Comparison of ENCODE assay signal across 7 mouse cellular contexts in genomic region chr5:143527486-143528307, GRCm38 (mm10). TPM values are rescaled to one million over a fixed set of nuclear protein-coding genes. Genes with fewer than 3 reads are reported as not detected.
DNase-seq lines count a peak whose midpoint lies in the region; ATAC-seq lines count a peak whose summit lies in the region.

Gene Rac1 (minus strand): TSS chr5:143528036.

- peak; percentile 69 for ATAC-seq in granulocyte monocyte progenitor cell, adult 5-6 weeks (replicated peaks; ENCODE audit: poor library complexity, severe bottlenecking)
- ATAC-seq in midbrain, embryonic 13.5 days, result peak; percentile 97

- peak; percentile 99 for DNase-seq in adrenal gland, postnatal 10 days
- peak; percentile 98 for DNase-seq in embryonic facial prominence, embryonic 10.5 days (ENCODE audit: low spot score)
- peak; percentile 94 for DNase-seq in kidney, adult 11 months
- peak; percentile 99 for DNase-seq in limb, embryonic 10.5 days (ENCODE audit: low spot score)
- DNase-seq in spleen, adult 12 weeks (ENCODE audit: low spot score), result peak; percentile 89

- peak within 1 kb of the TSS; percentile 99 for H3K9ac ChIP-seq in midbrain, embryonic 13.5 days (replicated peaks)

- H3K4me3 ChIP-seq in embryonic facial prominence, embryonic 10.5 days, result peak within 1 kb of the TSS; percentile 94
- peak within 1 kb of the TSS; percentile 100 for H3K4me3 ChIP-seq in limb, embryonic 10.5 days
- peak within 1 kb of the TSS; percentile 100 for H3K4me3 ChIP-seq in midbrain, embryonic 13.5 days (replicated peaks)

- no peaks in the 10 kb centered on the region for H3K27me3 ChIP-seq in embryonic facial prominence, embryonic 10.5 days (replicated peaks; ENCODE audit: low read depth, poor library complexity, severe bottlenecking)
- no peaks in the 10 kb centered on the region for H3K27me3 ChIP-seq in limb, embryonic 10.5 days (ENCODE audit: low read depth, poor library complexity, severe bottlenecking)
- no peaks in the 10 kb centered on the region for H3K27me3 ChIP-seq in midbrain, embryonic 13.5 days

- peaks cover 28% of the 10 kb centered on the region for H3K4me1 ChIP-seq in embryonic facial prominence, embryonic 10.5 days
- peaks cover 24% of the 10 kb centered on the region for H3K4me1 ChIP-seq in limb, embryonic 10.5 days
- peaks cover 35% of the 10 kb centered on the region for H3K4me1 ChIP-seq in midbrain, embryonic 13.5 days (replicated peaks)

- H3K4me2 ChIP-seq in midbrain, embryonic 13.5 days (replicated peaks), result peak within 1 kb of the TSS; percentile 90

- H3K36me3 ChIP-seq in embryonic facial prominence, embryonic 10.5 days (replicated peaks), result peaks cover 18% of the 10 kb centered on the region
- H3K36me3 ChIP-seq in limb, embryonic 10.5 days, result peaks cover 24% of the 10 kb centered on the region
- no peaks in the 10 kb centered on the region; the same call in 1 of the 2 replicates for H3K36me3 ChIP-seq in midbrain, embryonic 13.5 days

- peak within 1 kb of the TSS; percentile 100 for H3K27ac ChIP-seq in embryonic facial prominence, embryonic 10.5 days (replicated peaks)
- peak within 1 kb of the TSS; percentile 100 for H3K27ac ChIP-seq in limb, embryonic 10.5 days
- peak within 1 kb of the TSS; percentile 95 for H3K27ac ChIP-seq in midbrain, embryonic 13.5 days

- no peaks in the 10 kb centered on the region for H3K9me3 ChIP-seq in embryonic facial prominence, embryonic 10.5 days
- H3K9me3 ChIP-seq in limb, embryonic 10.5 days (replicated peaks), result no peaks in the 10 kb centered on the region
- no peaks in the 10 kb centered on the region for H3K9me3 ChIP-seq in midbrain, embryonic 13.5 days

- under 1% methylated on average over 105 of the region's 105 CpGs for WGBS in embryonic facial prominence, embryonic 10.5 days
- under 1% methylated on average over 90 of the region's 105 CpGs for WGBS in limb, embryonic 10.5 days
- WGBS in midbrain, embryonic 13.5 days, result under 1% methylated on average over 86 of the region's 105 CpGs

RNA-seq across cellular contexts. Expression of gene Rac1, which starts in this region (rescaled TPM):
- total RNA-seq in adrenal gland, postnatal 10 days (2021), result 100 to 1,000 TPM; 345 to 351 TPM
- polyA plus RNA-seq in embryonic facial prominence, embryonic 10.5 days (2016; fragmentation: Nextera tagmentation; extraction: Ambion mirVana), result 400 and 407 TPM in 2 replicates
- total RNA-seq in granulocyte monocyte progenitor cell, adult 5-6 weeks (2014; fragmentation: Nextera tagmentation), result 349 and 471 TPM in 2 replicates
- 118 and 134 TPM in 2 replicates for total RNA-seq in granulocyte monocyte progenitor cell, adult 5-6 weeks (2017)
- polyA plus RNA-seq in limb, embryonic 10.5 days (2016; fragmentation: Nextera tagmentation; extraction: Ambion mirVana), result 451 and 473 TPM in 2 replicates
- 334 and 373 TPM in 2 replicates for polyA plus RNA-seq in midbrain, embryonic 13.5 days (2015; fragmentation: Nextera tagmentation; extraction: Ambion mirVana)

Comparison
In these comparisons a context has a peak if more than half of its experiments do, and no peak if none do; other contexts are left out.
1. Peak in every context shown above with its lines: DNase-seq, ATAC-seq, H3K4me3 ChIP-seq and H3K27ac ChIP-seq.